Mouse (Mus musculus): ENCODE measurements around the gene Capzb. TPM values are rescaled to one million over a fixed set of nuclear protein-coding genes. Genes with fewer than 3 reads are reported as not detected.

The Capzb gene
- total RNA-seq, 2 experiments from 2014 or later: 472 to 500 TPM

DNA sequence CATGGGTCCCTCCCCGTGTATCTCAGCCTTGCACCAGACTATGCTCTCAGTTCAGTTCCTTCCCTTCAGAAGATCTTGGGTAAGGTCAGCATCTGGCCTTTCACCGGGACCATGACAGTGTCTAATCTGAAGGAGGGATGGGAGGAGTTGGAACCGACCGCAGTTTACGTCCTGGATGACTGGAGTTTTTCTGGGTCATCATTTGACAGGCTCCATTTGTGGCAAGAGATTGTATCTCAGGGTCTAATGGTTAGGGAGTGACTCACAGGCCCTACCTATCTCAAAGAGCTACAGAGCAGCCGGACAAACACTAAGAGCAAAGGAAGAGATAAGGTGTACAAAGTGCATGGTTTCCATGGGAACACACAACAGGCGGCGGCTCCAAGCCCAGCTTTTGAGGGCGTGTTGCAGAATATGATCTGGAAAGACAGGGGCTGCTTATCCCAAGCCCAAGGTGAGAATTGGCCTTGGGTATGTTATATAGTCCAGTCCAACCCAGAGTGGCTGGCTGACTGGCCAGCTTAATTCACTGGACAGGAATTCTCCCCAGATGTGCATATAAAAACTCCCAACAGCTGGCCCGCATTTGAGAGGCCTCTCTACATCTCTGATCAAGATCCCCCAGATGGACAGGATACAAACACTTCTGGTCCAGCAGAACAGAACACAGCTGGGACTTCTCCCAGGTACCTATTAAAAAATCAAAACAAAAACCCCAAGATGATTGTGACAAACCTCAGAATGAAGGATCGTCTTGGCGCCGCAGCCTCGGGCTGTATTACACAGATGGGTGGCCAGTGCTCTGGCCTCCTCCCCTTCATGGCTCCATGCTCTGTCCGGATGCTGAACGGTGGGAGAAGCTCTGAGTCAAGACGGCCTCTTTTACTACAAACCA is 12.7 kb upstream of the Capzb start:
- no peak for DNase-seq

- no peak for DNase-seq
Observed at GRCm38 (mm10) chr4:139182511-139182910, 10.2 kb upstream of the Capzb start.

GRCm38 (mm10) chr4:139185766-139186442 is 6.8 kb upstream of the Capzb start:
- no peak for DNase-seq

- no peak for DNase-seq
Observed at GRCm38 (mm10) chr4:139187930-139188329, 4.8 kb upstream of the Capzb start.

DNA sequence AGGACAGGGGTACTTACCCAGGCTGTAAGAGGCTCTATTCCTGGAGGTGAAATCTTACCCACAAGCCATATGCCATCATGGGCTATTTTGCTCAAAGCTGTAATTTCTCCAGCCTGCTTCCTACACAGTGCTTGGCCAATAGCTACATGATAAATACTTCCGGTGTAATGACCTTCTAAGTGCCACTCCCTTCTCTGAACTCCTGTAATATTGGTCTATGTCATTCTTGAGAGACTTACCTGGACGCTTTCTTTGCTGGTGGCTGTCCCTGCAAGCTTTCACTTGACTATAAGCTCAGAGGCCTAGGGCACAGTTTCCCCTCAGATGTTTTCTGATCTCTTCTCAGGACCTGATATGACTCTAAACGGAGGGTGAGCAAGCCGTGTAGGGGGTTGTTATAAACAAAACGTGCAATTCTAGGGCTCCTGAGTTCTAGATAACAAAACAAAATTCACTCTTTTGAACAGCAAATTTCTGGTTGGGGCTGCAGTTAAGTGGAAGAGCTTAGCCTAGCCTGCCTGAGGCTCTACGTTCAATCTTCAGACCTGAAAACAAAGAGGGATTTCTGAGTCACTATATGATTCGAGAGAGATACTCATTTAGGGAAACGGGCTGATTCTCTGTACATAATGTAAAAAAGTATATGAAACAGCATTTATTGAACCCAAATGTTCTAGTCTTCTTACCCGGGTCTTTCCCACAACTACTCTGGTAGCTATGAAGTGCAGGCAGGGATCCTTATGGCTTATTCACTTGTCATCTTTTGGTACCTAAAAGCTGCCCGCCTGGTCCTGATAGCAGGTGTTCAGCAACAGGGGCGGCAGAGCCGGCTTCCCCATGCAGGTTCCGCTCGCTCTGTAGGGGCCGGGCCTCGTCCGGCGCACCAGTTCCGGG is 847 bp upstream of the Capzb start:
- DNase-seq: no peak

GRCm38 (mm10) chr4:139193176-139194093 is 736 bp downstream of the Capzb start:
- no peak for DNase-seq

DNA sequence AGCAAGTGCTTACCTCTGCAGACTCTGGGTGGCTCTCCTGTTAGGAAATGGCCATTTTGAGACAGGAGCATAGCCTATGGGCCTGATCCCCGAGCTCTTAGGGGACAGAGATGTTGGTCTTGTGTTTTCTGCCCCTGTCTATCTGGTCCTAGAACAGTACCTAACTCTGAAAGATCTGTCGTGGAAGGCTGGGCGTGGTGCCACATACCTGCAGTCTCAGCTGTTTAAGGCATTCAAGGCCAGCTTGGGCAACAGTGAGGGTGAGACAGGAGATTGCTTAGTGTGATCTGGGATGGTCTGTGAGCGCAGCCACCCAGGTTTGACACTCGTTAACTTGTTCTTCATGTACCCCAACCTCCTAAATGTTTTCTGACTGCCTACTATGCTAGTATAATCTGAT is 2.4 kb downstream of the Capzb start:
- DNase-seq: peak; percentile 40

DNA sequence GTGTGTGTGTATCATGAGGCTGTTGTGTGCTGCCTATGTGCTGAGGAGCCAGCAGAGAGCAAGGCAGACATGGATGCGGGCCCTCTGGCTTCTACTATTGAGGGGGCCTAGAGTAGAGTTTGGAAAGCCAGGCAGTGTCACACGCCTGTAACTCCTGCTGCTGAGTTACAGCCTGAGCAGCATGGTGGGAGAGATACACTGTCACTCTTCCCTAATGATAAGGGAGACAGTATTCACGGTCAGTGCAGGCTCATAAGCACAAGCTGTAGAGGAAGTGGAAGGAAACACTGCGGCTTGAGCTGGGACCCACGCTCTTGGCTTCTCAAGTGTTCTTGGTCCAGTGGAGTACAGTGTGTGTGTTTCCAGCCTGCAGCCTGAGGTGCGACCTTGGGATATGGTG is 3.8 kb downstream of the Capzb start:
- DNase-seq: no peak

GRCm38 (mm10) chr4:139196949-139197348 is 4.2 kb downstream of the Capzb start:
- DNase-seq: no peak

GRCm38 (mm10) chr4:139197453-139197852 is 4.8 kb downstream of the Capzb start:
- DNase-seq: no peak

DNA sequence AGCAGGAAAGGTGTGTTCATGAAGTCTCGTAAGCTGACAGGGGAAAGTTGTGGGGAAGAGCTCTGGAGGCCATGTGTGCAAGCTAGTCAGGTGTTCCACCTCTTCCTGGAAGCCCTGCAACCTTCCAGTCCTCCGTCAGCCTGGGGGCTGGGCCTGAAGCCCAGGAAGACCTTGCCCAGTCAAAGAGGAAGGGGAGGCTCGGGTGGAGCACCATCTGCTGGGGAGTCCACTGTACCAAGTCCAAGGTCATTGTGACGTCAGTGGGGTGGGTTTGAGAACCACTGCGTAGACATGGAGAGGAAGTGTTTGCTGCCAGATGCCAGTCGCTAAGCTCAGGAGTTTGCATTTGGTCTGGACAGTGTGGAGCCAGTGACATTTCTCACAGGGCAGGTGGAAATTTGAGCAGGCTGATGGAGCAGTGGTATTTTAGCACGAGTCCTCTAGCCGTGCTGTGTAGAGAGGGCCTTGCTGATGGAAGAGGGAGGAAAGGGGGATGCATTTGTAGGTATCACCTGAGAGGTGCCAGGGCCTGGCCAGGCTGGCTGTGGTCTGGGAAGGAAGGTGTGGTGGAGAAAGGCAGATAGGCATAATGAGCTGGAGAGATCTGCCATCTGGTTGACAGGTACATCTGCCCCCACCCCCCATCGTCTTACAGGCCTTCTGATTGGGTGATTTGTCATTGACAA is 5.4 kb downstream of the Capzb start:
- peak; percentile 72 for DNase-seq

DNA sequence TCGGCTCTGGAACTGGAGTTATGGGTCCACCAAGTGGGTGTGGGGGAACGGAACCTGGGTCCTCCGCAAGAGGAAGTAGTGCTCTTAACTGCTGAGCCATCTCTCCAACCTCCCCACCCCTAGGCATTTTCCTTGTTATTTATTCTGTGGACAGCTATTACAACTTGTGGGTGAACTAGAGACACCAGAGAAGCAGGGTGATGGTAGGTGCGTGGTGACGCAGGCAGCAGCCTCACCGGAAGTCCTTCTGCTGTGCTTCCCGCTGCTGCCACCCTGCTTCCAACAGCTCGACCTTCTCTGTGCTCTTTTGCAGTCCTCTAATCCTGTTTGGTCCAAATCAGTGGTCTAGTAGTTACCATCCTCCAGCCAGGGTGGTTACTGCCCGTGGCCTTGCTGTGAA is 6.4 kb downstream of the Capzb start:
- DNase-seq: no peak

DNA sequence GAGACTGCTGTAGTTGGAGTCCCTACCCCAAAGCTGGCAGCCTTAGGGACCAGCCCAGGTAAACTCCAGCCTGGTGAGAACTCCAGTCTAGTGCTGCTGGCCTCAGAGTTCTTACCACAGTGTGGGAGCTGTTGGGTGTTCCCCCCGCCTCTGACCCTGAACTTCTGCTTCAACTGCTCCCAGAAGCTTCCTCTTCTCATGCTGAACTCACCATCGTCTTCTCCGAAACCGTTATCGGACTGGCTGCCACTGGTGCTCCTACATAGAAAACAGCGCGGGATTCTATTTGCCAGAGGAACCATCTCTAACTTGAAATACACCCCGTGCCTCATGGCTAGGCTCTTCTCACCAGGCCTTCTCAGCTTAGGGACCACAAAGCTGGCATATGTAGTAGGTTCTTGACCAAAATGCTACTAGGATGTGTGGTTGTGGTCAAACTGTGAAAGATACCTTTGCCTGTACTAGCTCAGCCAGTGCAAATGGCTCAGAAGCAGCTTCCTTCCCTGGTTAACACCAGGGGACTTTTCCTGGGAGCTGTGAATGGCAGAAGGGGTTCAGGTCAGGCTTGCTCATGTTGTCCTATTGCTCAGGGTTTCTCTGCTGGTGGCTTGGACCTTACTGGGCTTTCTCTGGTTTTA is 7.1 kb downstream of the Capzb start:
- DNase-seq: no peak

DNA sequence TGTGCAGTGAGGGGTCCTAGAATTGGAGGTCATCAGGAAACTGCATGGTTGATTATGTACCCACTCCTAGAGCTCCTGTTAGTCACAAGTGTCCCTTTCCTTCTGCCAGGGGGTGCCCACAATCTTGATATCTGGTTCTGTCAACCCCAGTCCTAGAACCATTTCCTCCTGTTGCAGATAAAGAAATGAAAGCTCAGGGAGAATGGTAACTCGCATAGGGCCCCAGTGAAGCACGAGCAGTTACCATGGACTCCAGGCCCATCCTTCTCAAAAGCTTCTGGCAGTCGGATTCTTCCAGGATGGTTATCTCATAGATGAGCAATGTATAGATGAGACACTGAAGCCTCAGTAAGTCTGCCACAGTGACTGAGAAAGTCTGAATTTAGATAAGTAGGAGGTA is 8.2 kb downstream of the Capzb start:
- no peak for DNase-seq

- DNase-seq: peak; percentile 44
Observed at GRCm38 (mm10) chr4:139202556-139202955, 9.9 kb downstream of the Capzb start.

- no peak for DNase-seq
Observed at GRCm38 (mm10) chr4:139203381-139203780, 10.7 kb downstream of the Capzb start.

DNA sequence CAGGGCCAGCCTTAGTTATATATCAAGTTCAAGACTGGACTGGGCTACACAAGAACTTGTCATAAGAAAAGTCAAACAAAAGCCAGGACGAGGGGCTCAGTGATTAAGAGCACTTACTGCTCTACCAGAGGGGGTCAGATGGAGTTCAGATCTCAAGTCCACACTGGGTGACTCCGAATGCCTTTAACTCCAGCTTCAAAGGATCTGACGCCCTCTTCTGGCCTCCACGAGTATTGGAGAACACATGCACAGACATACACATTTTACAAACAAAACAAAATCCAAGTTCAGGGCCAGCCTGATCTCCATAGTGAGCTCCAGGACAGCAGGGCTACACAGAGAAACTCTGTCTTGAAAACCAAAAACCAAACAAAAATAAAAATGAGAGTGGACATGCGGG is 13.1 kb downstream of the Capzb start:
- DNase-seq: no peak

GRCm38 (mm10) chr4:139206353-139207045 is 13.8 kb downstream of the Capzb start:
- no peak for DNase-seq

All from gastrocnemius, postnatal 25 days (tissue).